Mouse (Mus musculus): Measurements from ENCODE around the gene Slc2a6. TPM values are rescaled to one million over a fixed set of nuclear protein-coding genes. Genes with fewer than 3 reads are reported as not detected.

Slc2a6 gene
- polyA plus RNA-seq, 3 experiments from 2014 or later: 3.2 to 6.0 (median 3.5) TPM

Other genes with a start within 250 kb of the Slc2a6 start
- gene Abo, start 163.0 kb downstream of the Slc2a6 start, polyA plus RNA-seq (2017; shearing (Covaris generic)): not detected
- gene Surf6, start 125.1 kb downstream of the Slc2a6 start, polyA plus RNA-seq (2017; shearing (Covaris generic)): 10 to 100 TPM; 23.0 to 39.2 (median 33.5) TPM
- 10 to 100 TPM; 10.2 to 16.7 (median 11.1) TPM for gene Med22, start 117.3 kb downstream of the Slc2a6 start, polyA plus RNA-seq (2017; shearing (Covaris generic))
- 1,000 to 10,000 TPM in 1 of 3 experiments, 100 to 1,000 TPM in 2; 540 to 1,152 (median 653) TPM for gene Rpl7a, start 117.2 kb downstream of the Slc2a6 start, polyA plus RNA-seq (2017; shearing (Covaris generic))
- gene Surf2, start 111.6 kb downstream of the Slc2a6 start, polyA plus RNA-seq (2017; shearing (Covaris generic)): 10 to 100 TPM; 31.8 to 57.2 (median 52.2) TPM
- gene Surf1, start 111.5 kb downstream of the Slc2a6 start, polyA plus RNA-seq (2017; shearing (Covaris generic)): 100 to 1,000 TPM; 110 to 139 (median 122) TPM
- 100 to 1,000 TPM in 1 of 3 experiments, 10 to 100 TPM in 2; 80.1 to 102 (median 86.7) TPM for gene Surf4, start 94.1 kb downstream of the Slc2a6 start, polyA plus RNA-seq (2017; shearing (Covaris generic))
- under 1 TPM; 0.16 to 0.36 (median 0.34) TPM for gene Stkld1, start 94.0 kb downstream of the Slc2a6 start, polyA plus RNA-seq (2017; shearing (Covaris generic))
- 10 to 100 TPM; 45.9 to 63.8 (median 58.7) TPM for gene Rexo4, start 63.6 kb downstream of the Slc2a6 start, polyA plus RNA-seq (2017; shearing (Covaris generic))
- not detected for gene Adamts13, start 54.6 kb downstream of the Slc2a6 start, polyA plus RNA-seq (2017; shearing (Covaris generic))
- gene Cacfd1, start 18.1 kb downstream of the Slc2a6 start, polyA plus RNA-seq (2017; shearing (Covaris generic)): 10 to 100 TPM; 12.9 to 19.5 (median 17.3) TPM
- not detected for gene Mymk, start 44.2 kb upstream of the Slc2a6 start, polyA plus RNA-seq (2017; shearing (Covaris generic))
- not detected for gene Adamtsl2, start 51.4 kb upstream of the Slc2a6 start, polyA plus RNA-seq (2017; shearing (Covaris generic))
- gene Fam163b, start 114.5 kb upstream of the Slc2a6 start, polyA plus RNA-seq (2017; shearing (Covaris generic)): not detected
- under 1 TPM in 1 of 3 experiments, not detected in 2; 0.22 TPM for gene Dbh, start 137.2 kb upstream of the Slc2a6 start, polyA plus RNA-seq (2017; shearing (Covaris generic))
- 1 to 10 TPM in 2 of 3 experiments, not detected in 1; 6.3 to 7.3 TPM for gene Sardh, start 220.3 kb upstream of the Slc2a6 start, polyA plus RNA-seq (2017; shearing (Covaris generic))